Mouse (Mus musculus) hindbrain, embryonic 16.5 days (tissue): Measurements from ENCODE around the gene Fryl. TPM values are rescaled to one million over a fixed set of nuclear protein-coding genes. Genes with fewer than 3 reads are reported as not detected.

ENCODE experiments used
- ATAC-seq: fragments of 200-750 bp; cut with Nextera tagmentation; 2 replicates; pipeline ENCODE4 v1.8.0; 2017; ENCODE audit warnings: moderate TSS enrichment, moderate library complexity
- H3K27ac ChIP-seq: fragments of 300-500 bp; sonication (generic); 2 replicates; pipeline ENCODE4 v1.5.1; 2014; ENCODE audit warnings: low read depth, mild to moderate bottlenecking, control low read depth, low read length, moderate library complexity
- H3K27me3 ChIP-seq: fragments of 300-500 bp; sonication (generic); replicated peaks from 2 replicates; pipeline ENCODE4 v1.6.1; 2014; ENCODE audit warnings: low read length; ENCODE audit not compliant: control insufficient read depth, insufficient read depth
- H3K36me3 ChIP-seq: fragments of 300-500 bp; sonication (generic); 2 replicates; pipeline ENCODE4 v1.6.1; 2014; ENCODE audit warnings: mild to moderate bottlenecking, low read length, moderate library complexity, mixed read lengths; ENCODE audit not compliant: control insufficient read depth, insufficient read depth
- H3K4me1 ChIP-seq: fragments of 300-500 bp; sonication (generic); 2 replicates; pipeline ENCODE4 v1.6.1; 2014; ENCODE audit warnings: low read depth, low read length; ENCODE audit not compliant: control insufficient read depth, insufficient read depth
- H3K4me2 ChIP-seq: fragments of 300-500 bp; sonication (generic); 2 replicates; pipeline ENCODE4 v1.6.1; 2014; ENCODE audit warnings: mild to moderate bottlenecking, low read length, control low read depth, moderate library complexity
- H3K4me3 ChIP-seq: fragments of 300-500 bp; sonication (generic); 2 replicates; pipeline ENCODE4 v1.5.1; 2014; ENCODE audit warnings: mild to moderate bottlenecking, low read length, control low read depth, moderate library complexity
- H3K9ac ChIP-seq: fragments of 300-500 bp; sonication (generic); 2 replicates; pipeline ENCODE4 v1.6.1; 2014; ENCODE audit warnings: low read depth, mild to moderate bottlenecking, control low read depth, low read length, moderate library complexity
- H3K9me3 ChIP-seq: fragments of 300-500 bp; sonication (generic); 2 replicates; pipeline ENCODE4 v1.6.1; 2014; ENCODE audit warnings: mild to moderate bottlenecking, low read length, moderate library complexity; ENCODE audit not compliant: control insufficient read depth
- WGBS: fragments of 180-500 bp; shearing (Covaris S2); extraction: QIAGEN DNeasy Blood & Tissue Kit; methylation state at CpG from one replicate; pipeline ENCODE4 v1.1.7; 2014; 5-methylcytosine and 5-hydroxymethylcytosine counted together
- polyA plus RNA-seq: library from polyadenylated mRNA; unstranded; fragments of >200 nt; fragmentation: Nextera tagmentation; extraction: Ambion mirVana; gene quantifications from 2 replicates; pipeline ENCODE4 v1.2.1, GENCODE M21; 2015

Gene Fryl
- polyA plus RNA-seq, 1 experiment from 2014 or later: 29.3 TPM

DNA sequence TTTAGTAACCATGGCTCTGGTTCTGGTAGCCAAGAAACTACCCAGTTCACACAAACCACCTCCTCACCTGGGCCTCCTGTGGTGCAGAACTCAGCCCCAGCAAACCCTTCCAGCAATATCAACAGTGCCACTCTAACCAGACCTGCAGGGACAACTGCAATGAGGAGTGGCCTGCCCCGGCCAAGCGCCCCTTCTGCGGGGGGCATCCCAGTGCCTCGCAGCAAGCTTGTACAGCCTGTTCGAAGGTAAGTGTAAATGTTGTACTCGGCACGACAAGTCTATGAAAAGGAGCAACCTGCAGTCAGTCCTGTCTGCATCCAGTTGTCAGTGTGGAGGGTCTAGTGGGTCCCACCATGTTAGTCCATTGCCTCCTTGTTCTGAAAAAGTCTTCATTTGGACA, 281.8 kb downstream of the Fryl start, which contains the start of gene Gm10135:
Gene Gm10135 (minus strand): TSS at position 101 of the 400 bp plus-strand sequence.
- peaks cover 12% of the 10 kb centered on the region for H3K36me3 ChIP-seq
- no peak within 1 kb of the TSS for H3K4me3 ChIP-seq
- ATAC-seq: no peak
- H3K9me3 ChIP-seq: no peaks in the 10 kb centered on the region
- no peak within 1 kb of the TSS for H3K27ac ChIP-seq
- H3K4me2 ChIP-seq: no peak within 1 kb of the TSS
- no peaks in the 10 kb centered on the region for H3K4me1 ChIP-seq
- H3K9ac ChIP-seq: no peak within 1 kb of the TSS
- no peaks in the 10 kb centered on the region for H3K27me3 ChIP-seq
- WGBS: 91% methylated on average over 7 of the region's 7 CpGs

DNA sequence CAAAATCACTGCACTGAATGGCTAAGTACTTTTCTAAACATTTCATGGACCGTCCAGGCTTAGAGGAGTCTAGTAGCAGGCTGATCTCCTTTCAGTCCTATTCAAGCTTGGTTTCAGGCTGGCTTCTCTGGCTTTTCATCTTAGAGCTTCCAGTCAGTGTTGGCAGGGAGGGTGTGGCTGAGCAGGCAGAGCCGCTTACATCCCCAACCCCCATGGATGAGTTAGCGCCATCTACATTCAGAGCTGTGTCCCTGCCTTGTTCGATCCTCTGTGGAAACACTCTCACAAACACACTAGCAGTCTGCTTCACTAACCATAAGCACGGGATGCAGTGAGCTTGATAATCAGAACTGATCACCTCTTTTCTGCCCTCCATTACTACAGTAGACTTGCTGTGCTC, 283.5 kb downstream of the Fryl start:
- no peak overlapping the region for H3K4me2 ChIP-seq
- no peaks in the 10 kb centered on the region for H3K27me3 ChIP-seq
- H3K4me1 ChIP-seq: no peaks in the 10 kb centered on the region
- peak; percentile 53; the same call in 1 of the 2 replicates for ATAC-seq
- 60% methylated on average over 5 of the region's 5 CpGs for WGBS
- H3K4me3 ChIP-seq: no peak overlapping the region
- H3K36me3 ChIP-seq: peaks cover 10% of the 10 kb centered on the region
- no peak overlapping the region for H3K9ac ChIP-seq
- H3K9me3 ChIP-seq: no peaks in the 10 kb centered on the region
- no peak overlapping the region for H3K27ac ChIP-seq

DNA sequence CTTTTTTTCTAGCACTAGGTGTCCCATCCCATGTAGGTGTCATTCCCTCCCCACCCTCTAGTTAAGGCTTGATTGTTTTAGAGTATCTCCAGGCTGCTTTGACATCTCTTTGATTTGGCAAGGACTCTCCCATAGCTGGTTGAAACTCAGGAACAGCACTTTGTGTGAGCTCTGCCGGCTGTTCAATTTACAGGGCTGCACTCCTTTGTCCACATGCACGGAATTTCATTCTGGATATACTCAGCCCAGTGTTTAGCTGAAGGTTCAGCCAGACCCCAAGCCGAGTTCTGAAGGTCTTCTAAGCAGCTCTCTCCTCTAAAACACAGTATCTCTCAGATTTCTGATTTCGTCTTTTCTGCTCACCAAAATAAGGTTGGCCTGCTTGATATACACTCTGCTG, 284.0 kb downstream of the Fryl start:
- WGBS: 75% methylated on average over 4 of the region's 4 CpGs
- no peak for ATAC-seq
- Histone ChIP-seq H3K9ac (no peak overlapping the region), H3K4me1 (no peaks in the 10 kb centered on the region), H3K27ac (no peak overlapping the region), H3K36me3 (peaks cover 10% of the 10 kb centered on the region), H3K4me3 (no peak overlapping the region), H3K9me3 (no peaks in the 10 kb centered on the region), H3K4me2 (no peak overlapping the region), H3K27me3 (no peaks in the 10 kb centered on the region)

Other genes with a start within 250 kb of the Fryl start
- 35.5 and 41.4 TPM in 2 replicates for gene Slc10a4, start 249.7 kb downstream of the Fryl start, polyA plus RNA-seq
- 352 and 402 TPM in 2 replicates for gene Ociad1, start 36.2 kb upstream of the Fryl start, polyA plus RNA-seq
- gene Ociad2, start 84.4 kb upstream of the Fryl start, polyA plus RNA-seq: 26.6 and 27.4 TPM in 2 replicates
- 0.44 and 0.46 TPM in 2 replicates for gene Cwh43, start 149.5 kb upstream of the Fryl start, polyA plus RNA-seq
- 44.8 and 53.0 TPM in 2 replicates for gene Dcun1d4, start 224.4 kb upstream of the Fryl start, polyA plus RNA-seq